Mouse (Mus musculus) T-helper 2 cell (primary cell): Measurements from ENCODE around the gene C7.

Experiments used
- in situ Hi-C: fragments of 300-600 bp; cut with MboI, MseI; formaldehyde crosslinking; loops from one replicate; pipeline ENCODE4 v1.15.1; 2025; ENCODE audit warnings: high pct_unique_total_duplicates

The C7 gene

GRCm38 (mm10) chr15:5003503-5004196 is 59.9 kb downstream of the C7 start:
- in situ Hi-C loops = no loop called here

- in situ Hi-C loops = no loop called here
These were observed 60.6 kb downstream of the C7 start for GRCm38 (mm10) chr15:5002903-5003302.

GRCm38 (mm10) chr15:4973355-4973754 is 90.2 kb downstream of the C7 start:
- in situ Hi-C loops = no loop called here
